Mouse (Mus musculus): Measurements from ENCODE around the gene Dcpp1. TPM values are rescaled to one million over a fixed set of nuclear protein-coding genes. Genes with fewer than 3 reads are reported as not detected.
"Not testable (repeated sequence)": the region's sequence is repeated elsewhere in the genome, so short reads cannot be mapped to it uniquely, and the experiment has no call there.

Gene Dcpp1
- total RNA-seq (2014; rRNA removed; ENCODE audit: low replicate concordance), result not detected in 2 replicates
- not detected in 2 replicates for polyA plus RNA-seq (2015; fragmentation: Nextera tagmentation; extraction: Ambion mirVana)

DNA sequence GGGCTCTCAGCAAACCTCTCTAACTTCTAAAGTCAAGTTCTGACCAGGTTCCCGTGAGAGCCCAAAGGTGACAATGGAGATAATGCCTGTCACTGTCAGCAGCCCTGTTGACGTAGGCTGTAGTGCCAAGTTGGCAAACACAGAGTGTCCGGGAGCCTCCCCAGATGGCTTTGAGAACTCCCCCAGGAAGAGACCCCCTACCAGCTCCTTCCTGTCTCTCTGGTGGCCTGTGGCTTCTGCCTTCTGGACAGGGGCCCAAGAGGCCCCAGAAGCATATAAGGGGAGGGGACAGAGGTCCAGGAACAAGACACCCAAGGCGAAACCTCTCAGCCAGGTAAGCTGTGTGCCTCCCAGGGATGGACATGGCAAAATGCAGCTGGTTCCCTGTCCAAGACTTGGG, at the start of gene Dcpp1, which contains the start of gene Dcpp2:
Gene Dcpp1 (plus strand): TSS at position 301 of the 400 bp plus-strand sequence.
Gene Dcpp2 (plus strand): TSS at position 305 of the 400 bp plus-strand sequence.
- not testable (repeated sequence) for H3K9me3 ChIP-seq (replicated peaks; ENCODE audit: control insufficient read depth, low read length); ATAC-seq (ENCODE audit: insufficient read depth, low read depth); H3K27ac ChIP-seq (ENCODE audit: low read depth); H3K36me3 ChIP-seq (replicated peaks; ENCODE audit: control insufficient read depth, insufficient read depth, low read length); H3K4me2 ChIP-seq (ENCODE audit: low read depth, low read length); H3K4me1 ChIP-seq (ENCODE audit: control insufficient read depth, insufficient read depth); H3K9ac ChIP-seq (replicated peaks; ENCODE audit: low read depth, low read length); DNase-seq (ENCODE audit: low spot score); H3K27me3 ChIP-seq (ENCODE audit: control insufficient read depth, insufficient read depth, low read length); H3K4me3 ChIP-seq (ENCODE audit: low read depth, low read length)
- WGBS, result 39% methylated on average over 4 of the region's 4 CpGs

DNA sequence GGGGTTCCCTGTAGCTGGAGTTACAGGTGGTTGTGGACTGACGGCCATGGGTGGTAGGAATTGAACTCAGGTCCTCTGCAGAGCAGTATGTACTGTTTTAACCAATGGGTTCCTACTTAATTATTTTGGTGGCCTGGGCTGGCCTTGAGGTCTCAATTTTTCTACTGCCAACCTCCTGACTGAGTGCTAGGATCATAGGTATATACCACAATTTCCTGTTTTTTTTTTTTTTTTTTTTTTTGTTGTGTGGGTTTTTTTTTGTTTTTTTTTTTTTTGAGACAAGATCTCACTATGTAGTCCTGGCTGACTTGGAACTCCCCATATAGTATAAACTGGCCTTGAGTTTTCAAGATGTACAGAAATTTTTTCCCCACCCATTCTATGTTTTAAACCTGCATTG, 49.5 kb upstream of the Dcpp1 start:
- peaks cover 5% of the 10 kb centered on the region for H3K36me3 ChIP-seq (replicated peaks; ENCODE audit: control insufficient read depth, insufficient read depth, low read length)
- no peak overlapping the region for H3K4me2 ChIP-seq (ENCODE audit: low read depth, low read length)
- no peak overlapping the region for H3K4me3 ChIP-seq (ENCODE audit: low read depth, low read length)
- 0 out of 2 replicates have a peak, but pooled peaks cover 11% of the 10 kb centered on the region for H3K4me1 ChIP-seq (ENCODE audit: control insufficient read depth, insufficient read depth)
- H3K27me3 ChIP-seq (ENCODE audit: control insufficient read depth, insufficient read depth, low read length), result peaks cover 32% of the 10 kb centered on the region
- no peak overlapping the region for H3K9ac ChIP-seq (replicated peaks; ENCODE audit: low read depth, low read length)
- DNase-seq (ENCODE audit: low spot score), result no peak
- no peak overlapping the region for H3K27ac ChIP-seq (ENCODE audit: low read depth)
- TF ChIP-seq CTCF (IDR thresholded peaks at IDR 0.05; ENCODE audit: low read depth) (no peak), EP300 (IDR thresholded peaks at IDR 0.05; ENCODE audit: low read depth) (no peak)
- no peak for ATAC-seq (ENCODE audit: insufficient read depth, low read depth)
- H3K9me3 ChIP-seq (replicated peaks; ENCODE audit: control insufficient read depth, low read length), result no peaks in the 10 kb centered on the region
- 88% methylated on average over 1 of the region's 1 CpGs for WGBS

DNA sequence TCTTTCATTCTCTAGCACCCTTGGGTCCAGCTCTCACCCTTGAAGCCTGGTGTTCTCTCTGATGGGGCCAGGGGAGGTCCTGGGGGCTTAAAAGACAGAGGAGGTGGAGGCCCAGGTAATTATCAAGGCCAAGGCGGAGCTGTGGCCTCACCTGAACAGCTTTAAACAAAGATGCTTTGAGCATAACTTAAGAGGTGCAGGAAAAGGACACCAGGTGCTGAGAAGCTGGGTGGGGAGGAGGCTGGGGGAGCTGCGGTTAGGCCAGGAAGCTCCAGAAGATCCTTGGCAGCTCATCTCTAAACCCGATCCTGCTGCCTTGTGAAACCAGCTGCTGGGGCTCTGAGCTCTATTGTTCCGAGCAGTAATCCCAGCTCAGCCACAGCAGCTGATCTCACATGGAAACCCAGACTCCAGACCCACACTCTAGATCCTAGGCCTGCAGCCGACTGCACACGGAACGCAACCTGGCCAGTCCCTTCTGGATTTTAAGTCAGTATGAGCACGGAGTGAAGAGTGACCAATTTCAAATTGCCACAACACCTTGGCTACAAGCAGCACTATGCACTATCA, 44.6 kb upstream of the Dcpp1 start, which contains the start of gene Prss33:
Gene Prss33 (minus strand): TSS at position 51 of the 570 bp plus-strand sequence.
- Histone ChIP-seq H3K27me3 (ENCODE audit: control insufficient read depth, insufficient read depth, low read length) (peaks cover 32% of the 10 kb centered on the region), H3K4me3 (ENCODE audit: low read depth, low read length) (no peak within 1 kb of the TSS), H3K9me3 (replicated peaks; ENCODE audit: control insufficient read depth, low read length) (no peaks in the 10 kb centered on the region), H3K4me1 (ENCODE audit: control insufficient read depth, insufficient read depth) (no peaks in the 10 kb centered on the region), H3K4me2 (ENCODE audit: low read depth, low read length) (no peak within 1 kb of the TSS), H3K9ac (replicated peaks; ENCODE audit: low read depth, low read length) (no peak within 1 kb of the TSS), H3K36me3 (replicated peaks; ENCODE audit: control insufficient read depth, insufficient read depth, low read length) (no peaks in the 10 kb centered on the region), H3K27ac (ENCODE audit: low read depth) (no peak within 1 kb of the TSS)
- TF ChIP-seq EP300 (IDR thresholded peaks at IDR 0.05; ENCODE audit: low read depth), result no peak
- TF ChIP-seq CTCF (IDR thresholded peaks at IDR 0.05; ENCODE audit: low read depth), result no peak
- ATAC-seq (ENCODE audit: insufficient read depth, low read depth) (no peak), DNase-seq (ENCODE audit: low spot score) (no peak)
- WGBS, result 76% methylated on average over 8 of the region's 8 CpGs

DNA sequence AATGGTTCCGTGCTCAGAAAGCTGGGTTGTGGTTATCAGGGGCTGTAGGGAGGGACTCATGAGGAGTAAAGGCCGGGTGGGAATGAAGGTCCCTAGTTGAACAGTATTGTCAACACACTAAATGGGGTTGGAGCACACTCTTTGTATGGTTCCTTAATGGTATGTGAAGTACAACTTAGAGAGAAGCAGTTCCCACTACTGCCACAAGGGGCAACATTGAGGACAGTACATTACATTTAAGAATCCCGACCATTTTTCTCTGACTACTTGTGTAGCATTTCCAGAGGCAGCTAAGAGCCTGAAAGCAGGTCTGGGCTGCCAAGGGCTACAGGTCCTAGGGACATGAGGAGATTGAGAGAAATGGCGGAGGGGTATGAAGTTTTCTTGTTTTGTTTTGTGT, 39.5 kb upstream of the Dcpp1 start:
- no peaks in the 10 kb centered on the region for H3K36me3 ChIP-seq (replicated peaks; ENCODE audit: control insufficient read depth, insufficient read depth, low read length)
- H3K4me1 ChIP-seq (ENCODE audit: control insufficient read depth, insufficient read depth), result no peaks in the 10 kb centered on the region
- 33% methylated on average over 4 of the region's 4 CpGs for WGBS
- no peaks in the 10 kb centered on the region for H3K27me3 ChIP-seq (ENCODE audit: control insufficient read depth, insufficient read depth, low read length)
- no peak; the same call in 1 of the 2 replicates for ATAC-seq (ENCODE audit: insufficient read depth, low read depth)
- H3K27ac ChIP-seq (ENCODE audit: low read depth), result no peak overlapping the region
- TF ChIP-seq EP300 (IDR thresholded peaks at IDR 0.05; ENCODE audit: low read depth) (no peak), CTCF (IDR thresholded peaks at IDR 0.05; ENCODE audit: low read depth) (peak; percentile 70)
- H3K4me2 ChIP-seq (ENCODE audit: low read depth, low read length), result no peak overlapping the region
- no peak overlapping the region for H3K9ac ChIP-seq (replicated peaks; ENCODE audit: low read depth, low read length)
- DNase-seq (ENCODE audit: low spot score), result peak; percentile 62
- H3K9me3 ChIP-seq (replicated peaks; ENCODE audit: control insufficient read depth, low read length), result no peaks in the 10 kb centered on the region
- H3K4me3 ChIP-seq (ENCODE audit: low read depth, low read length), result no peak overlapping the region

DNA sequence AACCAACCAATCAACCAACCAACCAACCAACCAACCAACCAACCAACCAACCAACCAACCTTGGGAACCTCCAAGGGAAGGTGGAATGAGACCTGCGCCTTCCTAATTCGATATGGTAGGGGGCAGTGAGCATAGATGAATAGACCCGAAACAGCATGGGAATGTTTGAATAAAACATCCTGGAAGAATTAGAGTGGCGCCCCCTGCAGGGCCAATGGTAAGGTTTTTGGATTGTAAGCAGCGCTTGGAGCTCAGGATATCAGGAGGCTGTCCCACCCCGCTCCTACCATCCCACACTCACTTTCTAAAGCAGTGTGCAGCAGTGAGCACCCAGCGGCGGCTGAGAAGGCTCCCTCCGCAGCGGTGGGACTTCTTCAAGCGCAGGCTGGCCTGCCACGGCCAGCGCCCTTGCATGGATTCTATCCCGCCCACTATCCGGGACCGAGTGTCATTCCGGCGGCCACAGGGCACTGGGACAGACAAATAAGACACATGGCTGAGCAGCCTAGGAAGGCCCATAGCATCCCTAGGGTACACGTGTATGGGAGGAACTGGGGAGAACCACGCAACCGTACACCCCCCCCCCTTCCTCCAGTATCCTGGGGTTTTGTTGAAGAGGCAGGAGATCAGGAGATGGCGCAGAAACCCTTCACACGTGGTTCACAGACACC, 37.4 kb upstream of the Dcpp1 start:
- WGBS, result 47% methylated on average over 23 of the region's 23 CpGs
- Histone ChIP-seq H3K9me3 (replicated peaks; ENCODE audit: control insufficient read depth, low read length) (no peaks in the 10 kb centered on the region), H3K9ac (replicated peaks; ENCODE audit: low read depth, low read length) (no peak overlapping the region), H3K4me3 (ENCODE audit: low read depth, low read length) (no peak overlapping the region), H3K4me1 (ENCODE audit: control insufficient read depth, insufficient read depth) (no peaks in the 10 kb centered on the region), H3K4me2 (ENCODE audit: low read depth, low read length) (no peak overlapping the region), H3K36me3 (replicated peaks; ENCODE audit: control insufficient read depth, insufficient read depth, low read length) (no peaks in the 10 kb centered on the region), H3K27me3 (ENCODE audit: control insufficient read depth, insufficient read depth, low read length) (no peaks in the 10 kb centered on the region), H3K27ac (ENCODE audit: low read depth) (no peak overlapping the region)
- TF ChIP-seq EP300 (IDR thresholded peaks at IDR 0.05; ENCODE audit: low read depth) (no peak), CTCF (IDR thresholded peaks at IDR 0.05; ENCODE audit: low read depth) (no peak)
- no peak for DNase-seq (ENCODE audit: low spot score)
- no peak for ATAC-seq (ENCODE audit: insufficient read depth, low read depth)
